Mouse (Mus musculus): ENCODE data around the gene Flrt3.

DNA sequence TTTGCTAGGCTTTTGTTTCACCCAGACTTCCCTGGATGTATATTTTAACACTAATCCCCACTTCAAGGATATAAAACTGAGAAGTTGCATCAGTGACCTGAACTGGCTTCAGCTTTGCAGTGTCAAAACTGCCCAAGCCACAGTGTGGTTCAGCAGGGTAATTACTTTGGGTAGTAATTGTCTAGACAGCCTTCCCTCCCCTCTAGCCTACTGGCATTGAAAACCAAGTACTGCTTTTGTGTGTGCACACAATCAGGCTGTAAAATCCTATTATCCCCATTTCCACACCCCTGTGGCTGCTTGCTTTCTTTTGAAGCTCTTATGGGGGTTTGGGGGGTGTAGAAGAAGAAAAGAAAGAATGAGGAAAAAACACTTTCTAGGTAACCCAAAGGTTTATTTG is 17.8 kb downstream of the Flrt3 start:
- TF ChIP-seq CTCF (IDR thresholded peaks at IDR 0.05; ENCODE audit: low read depth) (no peak), EP300 (IDR thresholded peaks at IDR 0.05; ENCODE audit: low read depth) (no peak)

Measured in liver, postnatal 0 days (tissue).